ENCODE assay signal across 8 mouse cellular contexts in the genomic region with DNA sequence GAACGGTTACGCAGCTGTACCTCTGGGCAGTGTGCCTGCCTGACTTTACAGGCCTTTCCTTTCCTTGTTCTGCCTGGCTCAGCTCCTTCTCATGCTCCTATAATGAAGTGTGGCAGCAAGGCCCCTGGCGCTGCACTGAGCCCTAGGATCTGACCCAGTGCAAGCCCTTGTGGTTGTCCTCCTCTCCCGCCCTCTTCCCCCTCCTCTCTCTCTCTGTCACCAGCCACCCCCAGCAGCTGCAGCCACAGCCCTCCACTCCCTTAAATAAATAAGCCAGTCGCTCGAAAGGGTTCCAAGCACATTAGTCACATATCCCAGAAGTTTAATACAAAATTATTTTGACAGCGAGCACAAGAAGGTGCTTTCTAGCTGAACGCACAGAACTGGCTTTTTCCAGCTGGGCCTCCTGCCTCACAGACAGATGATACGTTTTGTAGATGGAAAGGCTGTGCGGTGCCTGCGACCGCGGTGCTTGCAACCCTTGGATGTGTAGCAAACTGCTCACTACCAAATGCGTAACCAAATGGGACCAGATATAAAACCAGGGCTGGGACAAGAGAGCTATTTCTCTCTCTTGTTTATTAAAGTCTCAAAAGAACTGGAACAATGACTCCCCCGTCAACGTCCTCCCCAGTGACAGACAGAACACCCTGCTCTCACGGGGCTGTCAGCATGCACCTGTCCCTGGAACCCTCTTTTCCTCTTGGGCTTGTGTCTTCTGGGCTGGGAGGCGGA.
DNase-seq lines count a peak whose midpoint lies in the region; ATAC-seq and TF ChIP-seq lines count a peak whose summit lies in the region.

No protein-coding gene starts in this region.

- TF ChIP-seq CTCF in intestine, postnatal 0 days (IDR thresholded peaks at IDR 0.05; ENCODE audit: low read depth) = no peak

- WGBS in intestine, embryonic 14.5 days = 30% methylated on average over 18 of the region's 18 CpGs
- 45% methylated on average over 18 of the region's 18 CpGs for WGBS in intestine, postnatal 0 days
- 55% methylated on average over 18 of the region's 18 CpGs for WGBS in heart, embryonic 14.5 days
- 36% methylated on average over 18 of the region's 18 CpGs for WGBS in limb, embryonic 15.5 days

- no peak for DNase-seq in intestine, embryonic 14.5 days (ENCODE audit: low spot score)
- DNase-seq in embryo, embryonic 11 days = peak; percentile 56
- DNase-seq in skeletal muscle tissue, adult 2 months (ENCODE audit: low read depth, low spot score) = peak; percentile 54
- DNase-seq in frontal cortex, postnatal 14 days (ENCODE audit: low spot score in 2 of 2) = no peak

- no peaks in the 10 kb centered on the region for H3K9me3 ChIP-seq in intestine, embryonic 14.5 days (ENCODE audit: control insufficient read depth, low read length)
- no peaks in the 10 kb centered on the region for H3K9me3 ChIP-seq in intestine, postnatal 0 days (ENCODE audit: control insufficient read depth)
- no peaks in the 10 kb centered on the region for H3K9me3 ChIP-seq in heart, embryonic 14.5 days (ENCODE audit: control insufficient read depth, low read length)
- no peaks in the 10 kb centered on the region for H3K9me3 ChIP-seq in limb, embryonic 15.5 days

- H3K9ac ChIP-seq in intestine, embryonic 14.5 days (ENCODE audit: low read length) = no peak overlapping the region
- no peak overlapping the region for H3K9ac ChIP-seq in intestine, postnatal 0 days (ENCODE audit: low read depth, low read length)
- peak overlapping the region; percentile 51 for H3K9ac ChIP-seq in heart, embryonic 14.5 days (ENCODE audit: low read length)
- H3K9ac ChIP-seq in limb, embryonic 15.5 days = no peak overlapping the region

- H3K4me3 ChIP-seq in intestine, embryonic 14.5 days (ENCODE audit: low read depth, low read length) = no peak overlapping the region
- H3K4me3 ChIP-seq in intestine, postnatal 0 days (ENCODE audit: low read depth, low read length) = no peak overlapping the region
- H3K4me3 ChIP-seq in heart, embryonic 14.5 days (ENCODE audit: control insufficient read depth in 1 of 2, insufficient read depth in 1 of 2, low read depth in 1 of 2, low read length in 2 of 2) = no peak overlapping the region
- H3K4me3 ChIP-seq in limb, embryonic 15.5 days = no peak overlapping the region

- peak overlapping the region; percentile 47 for H3K27ac ChIP-seq in intestine, embryonic 14.5 days (ENCODE audit: low read depth)
- H3K27ac ChIP-seq in intestine, postnatal 0 days (ENCODE audit: low read depth, low read length) = no peak overlapping the region
- peak overlapping the region; percentile 35 to 81 for H3K27ac ChIP-seq in heart, embryonic 14.5 days (replicated peaks in 1 of 2; ENCODE audit: control insufficient read depth in 1 of 2, insufficient read depth in 1 of 2, low read depth in 2 of 2, low read length in 2 of 2)
- H3K27ac ChIP-seq in limb, embryonic 15.5 days = peak overlapping the region; percentile 85

- H3K36me3 ChIP-seq in intestine, embryonic 14.5 days (ENCODE audit: control insufficient read depth, insufficient read depth, low read length) = no peaks in the 10 kb centered on the region
- H3K36me3 ChIP-seq in intestine, postnatal 0 days (ENCODE audit: control insufficient read depth, insufficient read depth) = no peaks in the 10 kb centered on the region
- H3K36me3 ChIP-seq in heart, embryonic 14.5 days (ENCODE audit: control insufficient read depth, insufficient read depth, low read length) = no peaks in the 10 kb centered on the region
- H3K36me3 ChIP-seq in limb, embryonic 15.5 days = no peaks in the 10 kb centered on the region

- H3K4me2 ChIP-seq in intestine, embryonic 14.5 days (ENCODE audit: low read length) = no peak overlapping the region
- H3K4me2 ChIP-seq in intestine, postnatal 0 days (replicated peaks; ENCODE audit: low read depth) = no peak overlapping the region
- H3K4me2 ChIP-seq in heart, embryonic 14.5 days (ENCODE audit: low read length) = no peak overlapping the region
- H3K4me2 ChIP-seq in limb, embryonic 15.5 days = peak overlapping the region; percentile 5

- no peaks in the 10 kb centered on the region for H3K27me3 ChIP-seq in intestine, embryonic 14.5 days (replicated peaks; ENCODE audit: control insufficient read depth, insufficient read depth, low read length)
- no peaks in the 10 kb centered on the region for H3K27me3 ChIP-seq in intestine, postnatal 0 days (replicated peaks; ENCODE audit: control insufficient read depth, insufficient read depth, low read length)
- no peaks in the 10 kb centered on the region for H3K27me3 ChIP-seq in heart, embryonic 14.5 days (ENCODE audit: control insufficient read depth, insufficient read depth, low read length)
- H3K27me3 ChIP-seq in limb, embryonic 15.5 days = no peaks in the 10 kb centered on the region

- peaks cover 44% of the 10 kb centered on the region for H3K4me1 ChIP-seq in intestine, embryonic 14.5 days (replicated peaks; ENCODE audit: control insufficient read depth, insufficient read depth, low read length)
- no peaks in the 10 kb centered on the region for H3K4me1 ChIP-seq in intestine, postnatal 0 days (replicated peaks; ENCODE audit: control insufficient read depth, insufficient read depth, low read length)
- H3K4me1 ChIP-seq in heart, embryonic 14.5 days (ENCODE audit: control insufficient read depth in 2 of 2, insufficient read depth in 2 of 2, low read length in 2 of 2) = peaks cover 49 to 79% of the 10 kb centered on the region in 2 experiments
- H3K4me1 ChIP-seq in limb, embryonic 15.5 days = peaks cover 64% of the 10 kb centered on the region

- ATAC-seq in intestine, embryonic 14.5 days (replicated peaks; ENCODE audit: low FRiP score, low TSS enrichment, low read depth) = 0 out of 2 replicates have a peak, but pooled peaks have one; percentile 30
- no peak for ATAC-seq in intestine, postnatal 0 days
- ATAC-seq in heart, embryonic 14.5 days (ENCODE audit: insufficient number of reproducible peaks, insufficient read depth, low FRiP score, low read depth) = no peak
- peak; percentile 81 for ATAC-seq in limb, embryonic 15.5 days (ENCODE audit: insufficient number of reproducible peaks, low FRiP score, low TSS enrichment, low read depth)
- no peak for ATAC-seq in inflammation-experienced regulatory T-cells, adult 6 months

Comparison
In these comparisons a context has a peak if more than half of its experiments do, and no peak if none do; other contexts are left out.
1. ATAC-seq: peak in intestine, embryonic 14.5 days (single experiment) and limb, embryonic 15.5 days (single experiment); none in intestine, postnatal 0 days (single experiment), heart, embryonic 14.5 days (single experiment) and inflammation-experienced regulatory T-cells, adult 6 months (single experiment).
2. DNase-seq: peak in embryo, embryonic 11 days (single experiment) and skeletal muscle tissue, adult 2 months (single experiment); none in intestine, embryonic 14.5 days (single experiment) and frontal cortex, postnatal 14 days (0 of 2).